Mouse (Mus musculus) 3134 (cell line): ENCODE measurements around the gene Zswim3.
"Not testable (repeated sequence)": the region's sequence is repeated elsewhere in the genome, so short reads cannot be mapped to it uniquely, and the experiment has no call there.

ENCODE experiments used
- DNase-seq: peaks from one replicate; pipeline ENCODE4 v3.0.0-alpha.2; 2011; ENCODE audit warnings: low spot score; ENCODE audit not compliant: insufficient read length; ENCODE audit errors: extremely low read depth

Gene Zswim3

GRCm38 (mm10) chr2:164835164-164835563 is 30.3 kb downstream of the Zswim3 start:
- no peak for DNase-seq

DNA sequence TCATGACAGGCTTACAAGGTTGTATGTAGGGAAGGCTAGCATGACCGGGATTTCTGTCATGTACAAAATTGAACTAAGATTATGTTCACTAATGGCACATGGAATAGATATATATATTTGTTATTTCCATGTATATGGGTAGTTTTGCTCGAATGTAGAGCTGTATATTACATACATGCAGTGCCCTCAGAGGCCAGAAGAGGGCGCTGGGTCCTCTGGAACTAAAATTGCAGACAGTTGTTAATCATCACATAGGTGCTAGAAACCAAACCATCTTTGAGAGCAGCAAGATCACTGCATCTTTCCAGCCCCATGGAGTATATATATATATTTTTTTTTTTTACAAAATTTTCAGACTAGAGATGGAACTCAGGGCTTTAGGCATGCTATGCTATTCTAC is 40.9 kb downstream of the Zswim3 start:
- no peak for DNase-seq

DNA sequence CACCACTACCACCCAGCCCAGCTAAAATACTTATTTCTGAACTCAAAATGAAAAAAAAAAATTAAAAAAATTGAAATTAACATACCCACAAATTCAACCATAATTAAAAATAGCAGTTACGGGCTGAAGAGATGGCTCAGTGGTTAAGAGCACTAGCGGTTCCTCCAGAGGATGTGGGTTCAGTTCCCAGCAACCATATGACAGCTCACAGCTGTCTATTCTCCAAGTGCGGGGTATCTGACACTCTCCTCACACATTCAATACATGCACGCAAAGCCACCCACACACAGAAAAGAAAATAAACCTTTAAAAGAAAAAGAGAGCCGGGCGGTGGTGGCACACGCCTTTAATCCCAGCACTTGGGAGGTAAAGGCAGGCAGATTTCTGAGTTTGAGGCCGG is 45.2 kb downstream of the Zswim3 start:
- DNase-seq, result no peak

DNA sequence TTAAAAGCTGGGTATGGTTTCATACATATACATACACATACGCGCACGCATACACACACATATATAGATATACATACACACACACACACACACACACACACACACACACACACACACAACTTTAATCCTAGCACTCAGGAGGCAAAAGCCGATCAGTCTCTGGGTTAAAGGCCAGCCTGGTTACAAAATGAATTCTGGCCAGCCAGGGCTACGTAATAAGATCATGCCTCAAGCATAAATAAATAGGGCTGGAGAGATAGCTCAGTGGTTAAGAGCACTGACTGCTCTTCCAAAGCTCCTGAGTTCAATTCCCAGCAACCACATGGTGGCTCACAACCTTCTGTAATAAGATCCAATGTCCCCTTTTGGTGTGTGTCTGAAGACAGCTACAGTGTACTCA is 50.7 kb downstream of the Zswim3 start:
- DNase-seq, result not testable (repeated sequence)

- no peak for DNase-seq
Observed at GRCm38 (mm10) chr2:164856309-164857100, 51.6 kb downstream of the Zswim3 start.

GRCm38 (mm10) chr2:164857101-164857821 is 52.4 kb downstream of the Zswim3 start, which contains the start of gene Pltp:
Gene Pltp, minus strand, starts transcription at chr2:164857711.
- no peak for DNase-seq

DNA sequence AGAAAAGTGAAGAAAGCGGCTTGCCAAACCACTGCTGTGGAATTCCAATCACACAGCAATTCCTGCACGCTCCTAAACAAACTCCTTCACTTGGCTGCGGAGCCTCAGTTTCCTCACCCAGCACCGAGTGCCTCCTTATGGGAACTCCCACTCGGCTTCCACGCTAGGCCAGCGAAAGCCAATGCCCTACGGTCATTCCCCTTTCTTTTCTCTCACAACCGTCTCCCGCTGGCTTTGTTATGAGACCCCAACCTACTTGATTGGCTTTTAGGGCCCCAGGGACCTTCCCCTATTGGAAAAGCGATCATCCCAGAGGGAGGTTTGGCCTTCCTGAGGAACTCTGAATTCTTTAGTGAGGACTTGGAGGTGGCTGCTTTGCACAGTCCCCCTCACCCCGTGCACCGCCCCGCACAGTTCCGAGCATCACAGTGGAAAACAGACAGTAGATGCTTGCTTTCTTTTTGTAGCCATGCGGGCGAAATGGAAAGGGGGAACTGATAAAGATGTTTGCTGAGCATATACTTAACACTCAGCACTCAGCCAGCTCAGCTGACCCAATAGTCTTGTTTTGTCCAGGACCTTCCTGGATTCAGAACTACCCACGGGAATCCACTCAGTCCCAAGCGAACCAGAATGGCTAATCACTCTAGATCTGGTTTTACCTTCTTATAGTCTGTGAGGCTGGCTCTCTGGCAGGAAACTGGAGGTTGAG is 53.1 kb downstream of the Zswim3 start:
- DNase-seq, result no peak

- DNase-seq, result no peak
Observed at GRCm38 (mm10) chr2:164859155-164859554, 54.3 kb downstream of the Zswim3 start.

DNA sequence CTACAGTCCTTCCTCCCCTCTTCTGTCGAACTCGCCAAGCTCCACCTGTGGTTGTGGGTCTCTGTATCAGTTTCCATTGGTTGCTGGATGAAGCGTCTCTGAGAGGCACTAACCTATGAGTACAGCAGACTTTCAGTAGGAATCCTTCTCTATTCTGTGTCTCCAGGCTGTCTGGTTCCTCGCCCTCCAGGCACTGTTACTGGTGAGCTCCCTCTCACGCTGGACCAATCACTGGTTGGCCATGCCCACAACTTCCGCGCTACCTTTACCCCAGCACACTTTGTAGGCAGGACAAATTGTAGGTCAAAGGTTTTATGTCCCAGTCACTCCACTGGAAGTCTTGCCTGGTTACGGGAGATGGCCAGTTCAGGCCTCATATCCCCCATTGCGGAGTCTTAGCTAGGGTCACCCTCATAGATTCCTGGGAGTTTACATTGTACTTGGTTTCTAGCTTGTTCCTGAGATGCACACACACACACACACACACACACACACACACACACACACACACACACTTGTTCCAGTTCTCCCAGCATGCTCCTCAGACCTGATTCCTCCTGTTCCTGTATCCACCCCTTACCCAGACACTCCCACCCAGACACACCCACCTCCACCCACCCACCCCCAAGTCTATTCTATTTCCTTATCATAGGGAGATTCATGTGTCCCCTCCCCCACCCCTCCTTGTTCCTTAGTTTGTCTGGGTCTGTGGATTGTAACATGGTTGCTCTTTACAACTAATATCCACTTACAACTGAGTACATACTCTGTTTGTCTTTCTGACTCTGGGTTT is 54.9 kb downstream of the Zswim3 start:
- DNase-seq, result no peak

DNA sequence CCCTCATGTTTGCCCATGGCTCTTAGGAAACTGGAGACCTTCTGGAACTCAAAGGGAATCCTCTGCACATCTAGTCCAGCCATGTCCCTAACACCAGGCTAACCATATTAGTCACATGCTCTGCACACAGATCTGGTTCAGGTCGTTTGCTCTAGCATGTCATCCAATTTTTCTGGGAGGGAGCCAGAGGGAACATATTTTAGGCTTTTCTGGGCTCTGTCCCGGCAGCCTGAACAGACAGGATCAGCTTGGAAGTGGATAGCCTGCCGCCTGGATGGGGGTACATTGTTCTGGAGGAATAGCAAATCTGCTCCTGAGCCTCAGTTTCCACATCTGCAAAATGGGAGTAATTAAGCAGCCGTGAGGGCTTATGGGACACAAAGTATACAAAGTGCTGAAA is 56.2 kb downstream of the Zswim3 start:
- DNase-seq, result no peak

- peak; percentile 35 for DNase-seq
Observed at GRCm38 (mm10) chr2:164862179-164862861, 57.4 kb downstream of the Zswim3 start.

- not testable (repeated sequence) for DNase-seq
Observed at GRCm38 (mm10) chr2:164863411-164863810, 58.5 kb downstream of the Zswim3 start.

GRCm38 (mm10) chr2:164864593-164864992 is 59.7 kb downstream of the Zswim3 start:
- DNase-seq, result no peak

- peak; percentile 84 for DNase-seq
Observed at GRCm38 (mm10) chr2:164866741-164867551, 62.0 kb downstream of the Zswim3 start.

- no peak for DNase-seq
Observed at GRCm38 (mm10) chr2:164867566-164867965, 62.7 kb downstream of the Zswim3 start.

DNA sequence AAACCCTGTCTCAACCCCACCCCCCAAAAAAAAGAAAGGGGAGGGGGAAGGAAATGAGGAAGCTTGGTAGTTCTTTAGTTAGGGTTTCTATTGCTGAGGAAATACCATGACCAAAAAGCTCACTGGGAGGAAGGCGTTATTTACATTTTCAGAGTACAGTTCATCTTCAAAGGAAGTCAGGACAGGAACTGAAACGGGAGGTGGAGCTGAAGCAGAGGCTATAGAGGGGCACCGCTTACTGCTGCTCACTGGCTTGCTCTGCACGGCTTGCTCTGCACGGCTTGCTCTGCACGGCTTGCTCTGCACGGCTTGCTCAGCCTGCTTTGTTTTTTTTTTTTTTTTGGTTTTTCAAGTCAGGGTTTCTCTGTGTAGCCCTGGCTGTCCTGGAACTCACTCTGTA is 63.6 kb downstream of the Zswim3 start:
- no peak for DNase-seq
